Mouse (Mus musculus) E14TG2a.4 (cell line): ENCODE data around the gene Tmem207.

ENCODE experiments used
- CTCF ChIP-seq: conservative IDR thresholded peaks from 2 replicates; pipeline ENCODE4 v1.5.1; 2014; ENCODE audit warnings: low read length
- POU5F1 ChIP-seq: IDR thresholded peaks from 2 replicates; pipeline ENCODE4 v1.6.1; 2014; ENCODE audit warnings: low read length, borderline replicate concordance

GRCm38 (mm10) chr16:26454163-26454562, 72.4 kb downstream of the Tmem207 start:
- TF ChIP-seq POU5F1 (no peak), CTCF (no peak)
